Mouse (Mus musculus) hindbrain, embryonic 13.5 days (tissue): ENCODE measurements at regions not wholly inside any gene's neighbourhood (a gene's known extent, or its start where the extent isn't known, plus 50 kb on each side); places are given as distances from the start of the nearest gene placed in this dataset.

Experiments used
- ATAC-seq: fragments of 200-750 bp; cut with Nextera tagmentation; 2 replicates; pipeline ENCODE4 v1.8.0; 2017; ENCODE audit warnings: moderate TSS enrichment; ENCODE audit not compliant: low FRiP score
- H3K27ac ChIP-seq: fragments of 300-500 bp; sonication (generic); 2 replicates; pipeline ENCODE4 v1.5.1; 2015; ENCODE audit warnings: inconsistent platforms, mild to moderate bottlenecking, moderate library complexity
- H3K27me3 ChIP-seq: fragments of 300-500 bp; sonication (generic); 2 replicates; pipeline ENCODE4 v1.6.1; 2015; ENCODE audit warnings: mild to moderate bottlenecking, inconsistent platforms
- H3K36me3 ChIP-seq: fragments of 300-500 bp; sonication (generic); 2 replicates; pipeline ENCODE4 v1.6.1; 2015; ENCODE audit warnings: mild to moderate bottlenecking, inconsistent platforms
- H3K4me1 ChIP-seq: fragments of 300-500 bp; sonication (generic); replicated peaks from 2 replicates; pipeline ENCODE4 v1.6.1; 2015; ENCODE audit warnings: inconsistent platforms
- H3K4me2 ChIP-seq: fragments of 300-500 bp; sonication (generic); 2 replicates; pipeline ENCODE4 v1.6.1; 2015; ENCODE audit warnings: inconsistent platforms, mild to moderate bottlenecking, moderate library complexity
- H3K4me3 ChIP-seq: fragments of 300-500 bp; sonication (generic); 2 replicates; pipeline ENCODE4 v1.5.1; 2015; ENCODE audit warnings: mild to moderate bottlenecking, inconsistent platforms
- H3K9ac ChIP-seq: fragments of 300-500 bp; sonication (generic); 2 replicates; pipeline ENCODE4 v1.6.1; 2015; ENCODE audit warnings: mild to moderate bottlenecking, inconsistent platforms
- H3K9me3 ChIP-seq: fragments of 300-500 bp; sonication (generic); 2 replicates; pipeline ENCODE4 v1.6.1; 2016; ENCODE audit warnings: inconsistent platforms
- WGBS: fragments of 180-500 bp; shearing (Covaris S2); methylation state at CpG from one replicate; pipeline ENCODE4 v1.1.7; 2015; 5-methylcytosine and 5-hydroxymethylcytosine counted together

GRCm38 (mm10) chr10:21488374-21488930 lies 104.5 kb upstream of the 1700020N01Rik start:
- ATAC-seq = no peak
- H3K4me1 ChIP-seq = no peaks in the 10 kb centered on the region
- no peak overlapping the region for H3K27ac ChIP-seq
- no peaks in the 10 kb centered on the region for H3K27me3 ChIP-seq
- H3K36me3 ChIP-seq = no peaks in the 10 kb centered on the region
- H3K9me3 ChIP-seq = no peaks in the 10 kb centered on the region
- WGBS = 90% methylated on average over 7 of the region's 7 CpGs
- no peak overlapping the region for H3K4me3 ChIP-seq
- no peak overlapping the region for H3K9ac ChIP-seq
- no peak overlapping the region for H3K4me2 ChIP-seq

DNA sequence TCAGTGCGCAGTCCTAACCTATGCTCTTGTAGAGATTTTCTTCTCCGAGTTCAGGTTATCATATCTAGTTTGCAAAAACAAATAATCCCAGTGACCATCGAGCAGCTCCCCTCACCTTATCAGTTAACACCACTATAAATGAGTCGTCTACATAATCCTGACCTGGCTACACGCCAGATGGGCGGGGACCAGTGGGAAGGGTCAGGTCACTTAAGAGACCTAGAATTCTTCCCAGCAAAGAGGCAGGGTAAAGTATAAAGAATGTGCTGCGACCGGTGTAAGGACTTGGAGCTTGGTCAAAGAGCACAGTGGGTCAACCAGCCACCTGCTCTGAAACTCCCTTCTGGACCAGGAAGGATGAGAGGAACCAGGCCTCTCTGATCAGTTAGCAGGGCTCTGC lies 102.0 kb upstream of the 1700020N01Rik start:
- 86% methylated on average over 8 of the region's 8 CpGs for WGBS
- H3K4me2 ChIP-seq = no peak overlapping the region
- no peak for ATAC-seq

DNA sequence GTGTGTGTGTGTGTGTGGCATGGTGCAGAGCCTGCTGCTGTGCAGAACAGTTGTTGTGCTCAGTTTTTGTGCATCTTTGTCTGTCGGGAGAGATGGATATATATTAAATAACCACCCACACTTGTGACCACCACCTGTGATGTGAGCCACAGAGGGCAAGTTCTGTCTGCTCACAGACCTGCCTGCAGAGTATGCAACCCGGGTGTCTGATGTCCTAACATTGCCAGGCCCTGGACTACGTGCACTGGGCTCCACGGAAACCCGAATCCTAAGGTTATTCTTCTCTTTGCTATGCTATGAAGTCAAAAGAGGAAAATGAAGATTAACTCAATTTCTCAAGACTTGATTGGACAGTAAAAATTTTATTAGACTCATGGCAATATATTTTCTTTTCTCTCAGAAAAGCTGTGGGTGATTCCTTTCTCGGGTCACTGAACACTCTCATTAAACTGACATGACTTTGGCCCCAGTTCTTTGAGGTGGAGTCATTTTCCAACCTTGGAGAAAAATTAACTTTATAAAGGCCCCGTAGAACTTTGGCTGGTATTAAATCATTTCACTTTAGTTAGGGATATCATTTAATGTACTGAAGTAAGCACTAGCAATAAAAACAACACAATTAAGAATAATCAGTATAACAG lies 100.6 kb upstream of the 1700020N01Rik start:
- no peak overlapping the region for H3K4me3 ChIP-seq
- no peak for ATAC-seq
- no peaks in the 10 kb centered on the region for H3K4me1 ChIP-seq
- no peak overlapping the region for H3K9ac ChIP-seq
- 58% methylated on average over 7 of the region's 7 CpGs for WGBS
- no peaks in the 10 kb centered on the region for H3K9me3 ChIP-seq
- no peak overlapping the region for H3K27ac ChIP-seq
- no peaks in the 10 kb centered on the region for H3K27me3 ChIP-seq
- no peak overlapping the region for H3K4me2 ChIP-seq
- no peaks in the 10 kb centered on the region for H3K36me3 ChIP-seq

More for the DNA sequence above, 102.0 kb upstream of the 1700020N01Rik start:
- H3K4me1 ChIP-seq = no peaks in the 10 kb centered on the region
- no peak overlapping the region for H3K9ac ChIP-seq
- H3K4me3 ChIP-seq = no peak overlapping the region
- no peaks in the 10 kb centered on the region for H3K36me3 ChIP-seq
- H3K27ac ChIP-seq = no peak overlapping the region
- no peaks in the 10 kb centered on the region for H3K9me3 ChIP-seq
- no peaks in the 10 kb centered on the region for H3K27me3 ChIP-seq

GRCm38 (mm10) chr10:21494536-21494935 lies 98.4 kb upstream of the 1700020N01Rik start:
- Histone ChIP-seq H3K9ac (no peak overlapping the region), H3K4me2 (no peak overlapping the region), H3K4me1 (no peaks in the 10 kb centered on the region), H3K27ac (no peak overlapping the region), H3K4me3 (no peak overlapping the region), H3K27me3 (no peaks in the 10 kb centered on the region), H3K9me3 (no peaks in the 10 kb centered on the region), H3K36me3 (no peaks in the 10 kb centered on the region)
- 21% methylated on average over 1 of the region's 1 CpGs for WGBS
- ATAC-seq = no peak

DNA sequence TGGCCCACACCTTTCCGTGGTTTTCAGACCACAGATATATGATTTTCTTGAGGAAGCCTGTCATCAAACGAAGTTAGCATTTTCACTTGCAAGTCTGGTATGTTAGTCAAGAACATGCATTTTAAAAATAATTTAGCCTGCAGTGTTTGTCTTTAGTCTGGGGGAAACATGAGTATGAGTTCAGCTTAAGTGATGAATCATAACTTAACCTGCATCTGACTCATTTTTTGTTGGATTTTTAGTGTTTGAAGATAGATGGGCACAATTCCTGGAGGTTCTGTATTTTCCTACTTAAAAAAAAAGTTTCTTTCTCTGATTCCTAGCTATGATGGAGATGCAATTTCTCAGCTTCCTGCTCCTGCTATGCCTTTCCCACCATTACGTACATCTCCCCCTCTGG lies 95.8 kb upstream of the 1700020N01Rik start:
- Histone ChIP-seq H3K4me3 (no peak overlapping the region), H3K4me2 (no peak overlapping the region), H3K9me3 (no peaks in the 10 kb centered on the region), H3K36me3 (no peaks in the 10 kb centered on the region), H3K27ac (no peak overlapping the region), H3K9ac (no peak overlapping the region), H3K27me3 (no peaks in the 10 kb centered on the region), H3K4me1 (no peaks in the 10 kb centered on the region)
- ATAC-seq = no peak
- WGBS = 92% methylated on average over 3 of the region's 3 CpGs

DNA sequence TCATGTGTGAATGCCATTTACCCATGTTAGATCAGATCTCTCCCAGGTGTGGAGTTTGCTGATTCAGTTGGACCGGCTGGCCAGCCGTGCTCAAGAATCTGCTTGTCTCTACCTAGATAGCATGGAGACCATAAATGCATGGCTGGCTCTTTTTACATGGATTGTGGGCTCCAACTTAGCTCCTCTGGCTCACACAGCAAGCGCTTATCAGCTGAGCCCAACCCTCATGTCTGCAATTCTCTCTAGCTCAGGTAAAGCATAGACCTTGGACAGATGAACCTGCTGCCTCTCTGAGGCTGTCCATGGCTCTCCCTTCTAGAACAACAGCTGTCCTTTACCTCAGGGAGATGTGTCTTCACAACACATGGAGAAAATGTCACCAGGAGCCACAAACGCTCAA lies 94.8 kb upstream of the 1700020N01Rik start:
- Histone ChIP-seq H3K27me3 (no peaks in the 10 kb centered on the region), H3K36me3 (no peaks in the 10 kb centered on the region), H3K4me3 (no peak overlapping the region), H3K27ac (no peak overlapping the region), H3K9me3 (no peaks in the 10 kb centered on the region), H3K9ac (no peak overlapping the region), H3K4me1 (no peaks in the 10 kb centered on the region), H3K4me2 (no peak overlapping the region)
- WGBS = 95% methylated on average over 4 of the region's 4 CpGs
- ATAC-seq = no peak

- WGBS = 88% methylated on average over 4 of the region's 4 CpGs
- H3K4me2 ChIP-seq = no peak overlapping the region
- no peak overlapping the region for H3K4me3 ChIP-seq
- no peaks in the 10 kb centered on the region for H3K36me3 ChIP-seq
- ATAC-seq = no peak
- no peaks in the 10 kb centered on the region for H3K9me3 ChIP-seq
- no peaks in the 10 kb centered on the region for H3K4me1 ChIP-seq
- no peak overlapping the region for H3K9ac ChIP-seq
- no peaks in the 10 kb centered on the region for H3K27me3 ChIP-seq
- no peak overlapping the region for H3K27ac ChIP-seq
Measured at GRCm38 (mm10) chr10:21501658-21502057, 91.3 kb upstream of the 1700020N01Rik start.

DNA sequence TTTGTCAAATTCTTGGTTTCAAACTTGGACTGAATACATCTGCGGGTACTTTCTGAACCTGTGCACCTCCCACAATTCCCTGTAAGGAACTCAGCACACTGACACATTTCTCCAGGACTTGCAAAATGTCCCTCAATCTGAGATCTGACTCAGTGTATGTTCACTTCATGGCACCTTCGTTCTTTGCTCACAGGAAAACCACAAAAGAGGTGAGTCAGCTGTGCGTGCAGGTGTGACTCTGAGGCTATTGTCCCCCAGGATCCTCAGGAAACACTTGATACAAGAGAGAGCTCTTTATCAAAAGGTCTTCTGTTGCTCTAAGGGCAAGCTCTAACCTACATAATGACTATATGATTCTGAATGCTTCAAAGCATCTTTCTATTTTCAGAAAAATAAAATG lies 88.5 kb upstream of the 1700020N01Rik start:
- Histone ChIP-seq H3K9ac (no peak overlapping the region), H3K4me1 (no peaks in the 10 kb centered on the region), H3K4me2 (no peak overlapping the region), H3K4me3 (no peak overlapping the region), H3K9me3 (0 out of 2 replicates have a peak, but pooled peaks cover 5% of the 10 kb centered on the region), H3K36me3 (no peaks in the 10 kb centered on the region), H3K27me3 (no peaks in the 10 kb centered on the region), H3K27ac (no peak overlapping the region)
- WGBS = 87% methylated on average over 3 of the region's 3 CpGs
- ATAC-seq = no peak

- Histone ChIP-seq H3K4me1 (no peaks in the 10 kb centered on the region), H3K27ac (no peak overlapping the region), H3K27me3 (no peaks in the 10 kb centered on the region), H3K9ac (no peak overlapping the region), H3K9me3 (0 out of 2 replicates have a peak, but pooled peaks cover 5% of the 10 kb centered on the region), H3K36me3 (no peaks in the 10 kb centered on the region), H3K4me3 (no peak overlapping the region), H3K4me2 (no peak overlapping the region)
- no peak for ATAC-seq
- 77% methylated on average over 5 of the region's 5 CpGs for WGBS
Measured at GRCm38 (mm10) chr10:21511386-21511785, 81.6 kb upstream of the 1700020N01Rik start.

GRCm38 (mm10) chr10:21512486-21512885 lies 80.5 kb upstream of the 1700020N01Rik start:
- WGBS = 93% methylated on average over 13 of the region's 13 CpGs
- Histone ChIP-seq H3K27ac (no peak overlapping the region), H3K9ac (no peak overlapping the region), H3K4me1 (no peaks in the 10 kb centered on the region), H3K9me3 (0 out of 2 replicates have a peak, but pooled peaks cover 5% of the 10 kb centered on the region), H3K36me3 (no peaks in the 10 kb centered on the region), H3K4me3 (no peak overlapping the region), H3K4me2 (no peak overlapping the region), H3K27me3 (no peaks in the 10 kb centered on the region)
- ATAC-seq = no peak

- Histone ChIP-seq H3K27me3 (no peaks in the 10 kb centered on the region), H3K36me3 (no peaks in the 10 kb centered on the region), H3K4me3 (no peak overlapping the region), H3K4me2 (no peak overlapping the region), H3K9ac (no peak overlapping the region), H3K9me3 (no peaks in the 10 kb centered on the region), H3K4me1 (no peaks in the 10 kb centered on the region), H3K27ac (no peak overlapping the region)
- 84% methylated on average over 6 of the region's 6 CpGs for WGBS
- no peak for ATAC-seq
Measured at GRCm38 (mm10) chr10:21517721-21518120, 75.2 kb upstream of the 1700020N01Rik start.

DNA sequence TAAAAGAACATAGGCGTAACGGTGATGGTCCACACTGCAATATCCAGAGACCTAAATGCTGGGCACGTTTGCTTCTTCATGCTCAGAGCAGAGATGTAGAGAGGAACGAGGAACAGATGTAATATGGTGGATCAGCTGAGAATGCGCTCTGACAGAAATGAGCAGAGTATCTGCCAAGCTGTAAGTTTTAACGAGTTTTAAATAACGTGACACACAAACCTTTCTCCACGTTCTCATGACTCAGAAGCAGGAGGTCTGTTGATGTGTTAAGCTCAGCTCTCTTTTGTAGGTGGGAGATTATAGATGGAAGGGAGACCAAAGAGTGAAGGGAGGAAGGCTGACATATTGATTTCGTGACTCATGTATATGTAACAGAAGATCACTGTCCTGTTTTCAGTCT lies 72.1 kb upstream of the 1700020N01Rik start:
- H3K4me1 ChIP-seq = no peaks in the 10 kb centered on the region
- no peak overlapping the region for H3K27ac ChIP-seq
- no peaks in the 10 kb centered on the region for H3K9me3 ChIP-seq
- WGBS = 90% methylated on average over 9 of the region's 9 CpGs
- H3K9ac ChIP-seq = no peak overlapping the region
- no peak overlapping the region for H3K4me2 ChIP-seq
- no peaks in the 10 kb centered on the region for H3K27me3 ChIP-seq
- H3K4me3 ChIP-seq = no peak overlapping the region
- ATAC-seq = no peak
- no peaks in the 10 kb centered on the region for H3K36me3 ChIP-seq

- no peaks in the 10 kb centered on the region for H3K4me1 ChIP-seq
- no peaks in the 10 kb centered on the region for H3K9me3 ChIP-seq
- no peaks in the 10 kb centered on the region for H3K36me3 ChIP-seq
- 68% methylated on average over 2 of the region's 2 CpGs for WGBS
- no peak overlapping the region for H3K9ac ChIP-seq
- H3K27me3 ChIP-seq = no peaks in the 10 kb centered on the region
- ATAC-seq = no peak
- no peak overlapping the region for H3K4me3 ChIP-seq
- no peak overlapping the region for H3K4me2 ChIP-seq
- no peak overlapping the region for H3K27ac ChIP-seq
Measured at GRCm38 (mm10) chr10:21525555-21525954, 67.4 kb upstream of the 1700020N01Rik start.
